Mouse (Mus musculus) kidney, adult 2 months (tissue): ENCODE measurements around the gene Rbbp5. TPM values are rescaled to one million over a fixed set of nuclear protein-coding genes. Genes with fewer than 3 reads are reported as not detected.

ENCODE experiments used
- DNase-seq: peaks from one replicate; pipeline ENCODE4 v3.0.0; 2021
- H3K27ac ChIP-seq: fragments of 200-500 bp; 2 replicates; pipeline ENCODE4 v1.5.1; 2012; ENCODE audit warnings: low read depth, low read length, control low read depth, inconsistent platforms; ENCODE audit not compliant: insufficient read depth
- H3K27me3 ChIP-seq: fragments of 200-500 bp; replicated peaks from 2 replicates; pipeline ENCODE4 v1.6.1; 2012; ENCODE audit warnings: mild to moderate bottlenecking, moderate library complexity, low read length, inconsistent platforms; ENCODE audit not compliant: control insufficient read depth, insufficient read depth
- H3K36me3 ChIP-seq: fragments of 200-500 bp; 2 replicates; pipeline ENCODE4 v1.6.1; 2012; ENCODE audit warnings: mild to moderate bottlenecking, moderate library complexity, low read length, inconsistent platforms; ENCODE audit not compliant: control insufficient read depth, insufficient read depth
- H3K4me1 ChIP-seq: fragments of 200-500 bp; 2 replicates; pipeline ENCODE4 v1.6.1; 2011; ENCODE audit warnings: low read length; ENCODE audit not compliant: control insufficient read depth, insufficient read depth
- H3K4me3 ChIP-seq: fragments of 200-500 bp; 2 replicates; pipeline ENCODE4 v1.5.1; 2011; ENCODE audit warnings: mild to moderate bottlenecking, low read depth, low read length, control low read depth; ENCODE audit not compliant: insufficient read depth
- CTCF ChIP-seq: fragments of 200-500 bp; conservative IDR thresholded peaks from 2 replicates; pipeline ENCODE4 v1.5.1; 2011; ENCODE audit warnings: low read depth, mild to moderate bottlenecking, control low read depth, low read length, moderate library complexity, mixed read lengths; ENCODE audit not compliant: insufficient read depth, insufficient read length
- POLR2A ChIP-seq: fragments of 200-500 bp; IDR thresholded peaks from one replicate; pipeline ENCODE4 v1.6.1; 2011; ENCODE audit warnings: low read depth, low read length, control low read depth
- WGBS: fragments of 180-500 bp; shearing (Covaris S2); methylation state at CpG from one replicate; pipeline ENCODE4 v1.1.7; 2018; 5-methylcytosine and 5-hydroxymethylcytosine counted together
- polyA plus RNA-seq: library from polyadenylated mRNA; depleted of rRNA; stranded (reverse); fragments of >200 nt; gene quantifications from 2 replicates; pipeline ENCODE4 v1.2.3, GENCODE M21; 2012

Gene Rbbp5
- polyA plus RNA-seq, 1 experiment, result 21.3 TPM

- DNase-seq, result no peak
- TF ChIP-seq CTCF (no peak), POLR2A (no peak)
- H3K27ac ChIP-seq, result no peak overlapping the region
- no peaks in the 10 kb centered on the region for H3K4me1 ChIP-seq
- 85% methylated on average over 19 of the region's 19 CpGs for WGBS
- no peaks in the 10 kb centered on the region for H3K36me3 ChIP-seq
- H3K27me3 ChIP-seq, result no peaks in the 10 kb centered on the region
- H3K4me3 ChIP-seq, result no peak overlapping the region
Measured at GRCm38 (mm10) chr1:132528647-132529334, 51.6 kb downstream of the Rbbp5 start.

- H3K36me3 ChIP-seq, result no peaks in the 10 kb centered on the region
- H3K27me3 ChIP-seq, result no peaks in the 10 kb centered on the region
- no peak for DNase-seq
- TF ChIP-seq POLR2A (no peak), CTCF (no peak)
- 31% methylated on average over 5 of the region's 5 CpGs for WGBS
- no peak overlapping the region for H3K27ac ChIP-seq
- H3K4me3 ChIP-seq, result no peak overlapping the region
- no peaks in the 10 kb centered on the region for H3K4me1 ChIP-seq
Measured at GRCm38 (mm10) chr1:132530631-132531191, 53.5 kb downstream of the Rbbp5 start.

- no peak for TF ChIP-seq POLR2A
- no peak for TF ChIP-seq CTCF
- DNase-seq, result no peak
- Histone ChIP-seq H3K36me3 (no peaks in the 10 kb centered on the region), H3K4me1 (no peaks in the 10 kb centered on the region), H3K4me3 (no peak overlapping the region), H3K27ac (no peak overlapping the region), H3K27me3 (no peaks in the 10 kb centered on the region)
- WGBS, result 62% methylated on average over 9 of the region's 9 CpGs
Measured at GRCm38 (mm10) chr1:132532521-132532920, 55.4 kb downstream of the Rbbp5 start.

GRCm38 (mm10) chr1:132533840-132534239 is 56.7 kb downstream of the Rbbp5 start:
- no peak for DNase-seq
- TF ChIP-seq CTCF, result no peak
- TF ChIP-seq POLR2A, result no peak

GRCm38 (mm10) chr1:132535541-132535940 is 58.4 kb downstream of the Rbbp5 start:
- Histone ChIP-seq H3K27ac (no peak overlapping the region), H3K4me1 (no peaks in the 10 kb centered on the region), H3K27me3 (no peaks in the 10 kb centered on the region), H3K4me3 (no peak overlapping the region), H3K36me3 (no peaks in the 10 kb centered on the region)
- TF ChIP-seq POLR2A (no peak), CTCF (no peak)
- WGBS, result 89% methylated on average over 4 of the region's 4 CpGs
- DNase-seq, result no peak

More at GRCm38 (mm10) chr1:132533840-132534239, 56.7 kb downstream of the Rbbp5 start:
- WGBS, result 14% methylated on average over 8 of the region's 8 CpGs
- Histone ChIP-seq H3K36me3 (no peaks in the 10 kb centered on the region), H3K4me1 (no peaks in the 10 kb centered on the region), H3K27me3 (no peaks in the 10 kb centered on the region), H3K4me3 (no peak overlapping the region), H3K27ac (no peak overlapping the region)

GRCm38 (mm10) chr1:132536416-132536815 is 59.3 kb downstream of the Rbbp5 start:
- no peak for DNase-seq
- TF ChIP-seq CTCF (no peak), POLR2A (no peak)
- no peaks in the 10 kb centered on the region for H3K27me3 ChIP-seq
- no peak overlapping the region for H3K27ac ChIP-seq
- no peaks in the 10 kb centered on the region for H3K4me1 ChIP-seq
- WGBS, result 75% methylated on average over 3 of the region's 3 CpGs
- no peak overlapping the region for H3K4me3 ChIP-seq
- H3K36me3 ChIP-seq, result no peaks in the 10 kb centered on the region

- TF ChIP-seq POLR2A, result no peak
- no peak for TF ChIP-seq CTCF
- H3K27ac ChIP-seq, result no peak overlapping the region
- H3K27me3 ChIP-seq, result 0 out of 2 replicates have a peak, but pooled peaks cover 2% of the 10 kb centered on the region
- H3K4me1 ChIP-seq, result no peaks in the 10 kb centered on the region
- WGBS, result 73% methylated on average over 5 of the region's 5 CpGs
- no peak for DNase-seq
- no peaks in the 10 kb centered on the region for H3K36me3 ChIP-seq
- H3K4me3 ChIP-seq, result no peak overlapping the region
Measured at GRCm38 (mm10) chr1:132537736-132538135, 60.6 kb downstream of the Rbbp5 start.
